Mouse (Mus musculus) heart, adult 2 months (tissue): ENCODE measurements around the gene 1700022I11Rik.

Source experiments
- CTCF ChIP-seq: fragments of 200-600 bp; IDR thresholded peaks from 2 replicates; pipeline ENCODE4 v1.8.1; 2022; ENCODE audit warnings: antibody characterized with exemption, mild to moderate bottlenecking, moderate library complexity
- EP300 ChIP-seq: fragments of 200-500 bp; IDR thresholded peaks from 2 replicates; pipeline ENCODE4 v1.6.1; 2011; ENCODE audit warnings: low read depth, low read length, control low read depth; ENCODE audit not compliant: insufficient read depth
- POLR2A ChIP-seq: fragments of 200-500 bp; IDR thresholded peaks from 2 replicates; pipeline ENCODE4 v1.6.1; 2011; ENCODE audit warnings: mild to moderate bottlenecking, low read depth, low read length, control low read depth; ENCODE audit not compliant: insufficient read depth

DNA sequence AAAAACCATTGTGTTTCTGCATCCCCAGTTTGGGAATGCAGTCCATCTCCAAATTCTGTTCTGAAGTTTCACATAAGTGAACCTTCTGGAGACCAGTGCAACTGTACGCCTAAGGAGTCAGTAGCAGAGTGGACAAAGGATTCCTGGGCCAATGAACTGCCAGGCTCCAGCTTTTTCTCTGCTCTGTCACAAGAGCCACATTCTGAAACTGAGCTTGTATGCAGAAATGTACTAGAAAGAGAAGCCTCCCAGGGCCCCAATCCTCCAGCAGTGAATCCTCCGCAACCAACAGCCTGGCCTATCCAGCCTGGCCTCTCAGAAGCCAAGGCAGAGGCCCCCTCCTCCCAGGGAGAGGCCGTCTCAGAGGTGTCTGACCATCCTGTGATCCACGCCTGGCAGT lies 3.5 kb downstream of the 1700022I11Rik start:
- TF ChIP-seq CTCF (no peak), POLR2A (no peak), EP300 (no peak)
